In genomic region chr10:80659213-80659612, GRCm38 (mm10) we compare ENCODE assay signal across 8 mouse cellular contexts. TPM values are rescaled to one million over a fixed set of nuclear protein-coding genes. Genes with fewer than 3 reads are reported as not detected.
DNase-seq lines count a peak whose midpoint lies in the region; ATAC-seq and TF ChIP-seq lines count a peak whose summit lies in the region.

No protein-coding gene starts in this region.

- no peak for ATAC-seq in limb, embryonic 14.5 days (ENCODE audit: low FRiP score, low read depth)
- no peak for ATAC-seq in midbrain, embryonic 16.5 days

- peaks cover 7% of the 10 kb centered on the region for H3K79me3 ChIP-seq in C2C12 (ENCODE audit: low read depth)

- peak overlapping the region; percentile 59 for H3ac ChIP-seq in C2C12 (ENCODE audit: control insufficient read depth, insufficient read length, low read depth)

- H3K27ac ChIP-seq in cortical plate, adult 2 months (ENCODE audit: insufficient read depth, low read length), result no peak overlapping the region
- peak overlapping the region; percentile 33; the same call in 1 of the 2 replicates for H3K27ac ChIP-seq in heart, adult 2 months
- no peak overlapping the region for H3K27ac ChIP-seq in limb, embryonic 14.5 days (replicated peaks; ENCODE audit: low read depth, low read length)
- no peak overlapping the region for H3K27ac ChIP-seq in midbrain, embryonic 16.5 days (ENCODE audit: low read length)
- H3K27ac ChIP-seq in thymus, adult 2 months (ENCODE audit: control insufficient read depth, insufficient read depth, low read length), result peak overlapping the region; percentile 89

- H3K9ac ChIP-seq in heart, adult 2 months (ENCODE audit: low read depth, low read length), result peak overlapping the region; percentile 59
- H3K9ac ChIP-seq in limb, embryonic 14.5 days (ENCODE audit: low read depth, low read length, severe bottlenecking), result no peak overlapping the region
- no peak overlapping the region for H3K9ac ChIP-seq in midbrain, embryonic 16.5 days (ENCODE audit: low read depth, low read length)

- H3K36me3 ChIP-seq in C2C12 (ENCODE audit: control insufficient read depth, insufficient read depth), result no peaks in the 10 kb centered on the region
- no peaks in the 10 kb centered on the region for H3K36me3 ChIP-seq in heart, adult 2 months (ENCODE audit: control insufficient read depth, insufficient read depth, low read length)
- no peaks in the 10 kb centered on the region for H3K36me3 ChIP-seq in limb, embryonic 14.5 days (ENCODE audit: control insufficient read depth, insufficient read depth, low read length)
- H3K36me3 ChIP-seq in midbrain, embryonic 16.5 days (ENCODE audit: control insufficient read depth, insufficient read depth, low read length), result no peaks in the 10 kb centered on the region
- H3K36me3 ChIP-seq in thymus, adult 2 months (ENCODE audit: control insufficient read depth, insufficient read depth, low read length), result no peaks in the 10 kb centered on the region

- peaks cover 18% of the 10 kb centered on the region for H3K79me2 ChIP-seq in C2C12 (ENCODE audit: control insufficient read depth, insufficient read depth)
- no peaks in the 10 kb centered on the region; the same call in 1 of the 2 replicates for H3K79me2 ChIP-seq in heart, adult 2 months (replicated peaks; ENCODE audit: control insufficient read depth, insufficient read depth, low read length)

- peaks cover 8% of the 10 kb centered on the region; the same call in 1 of the 2 replicates for H3K4me1 ChIP-seq in cortical plate, adult 2 months (ENCODE audit: control insufficient read depth, insufficient read depth, low read length)
- H3K4me1 ChIP-seq in heart, adult 2 months (ENCODE audit: control insufficient read depth, insufficient read depth, low read length), result peaks cover 16% of the 10 kb centered on the region
- H3K4me1 ChIP-seq in limb, embryonic 14.5 days (ENCODE audit: control insufficient read depth, insufficient read depth, low read length), result peaks cover 18% of the 10 kb centered on the region
- H3K4me1 ChIP-seq in midbrain, embryonic 16.5 days (ENCODE audit: control insufficient read depth, insufficient read depth, low read length), result peaks cover 24% of the 10 kb centered on the region
- peaks cover 59% of the 10 kb centered on the region for H3K4me1 ChIP-seq in thymus, adult 2 months (replicated peaks; ENCODE audit: control insufficient read depth, insufficient read depth, low read length)

- no peaks in the 10 kb centered on the region for H3K27me3 ChIP-seq in C2C12 (ENCODE audit: control insufficient read depth, insufficient read depth, insufficient read length)
- H3K27me3 ChIP-seq in heart, adult 2 months (ENCODE audit: control insufficient read depth, insufficient read depth, low read length), result no peaks in the 10 kb centered on the region
- H3K27me3 ChIP-seq in limb, embryonic 14.5 days (ENCODE audit: control insufficient read depth, insufficient read depth, low read length), result no peaks in the 10 kb centered on the region
- no peaks in the 10 kb centered on the region for H3K27me3 ChIP-seq in midbrain, embryonic 16.5 days (ENCODE audit: control insufficient read depth, insufficient read depth, low read depth, low read length)
- H3K27me3 ChIP-seq in thymus, adult 2 months (ENCODE audit: control insufficient read depth, insufficient read depth, low read length), result no peaks in the 10 kb centered on the region

- 0 out of 2 replicates have a peak, but pooled peaks have one; percentile 39 for TF ChIP-seq EP300 in heart, adult 2 months (IDR thresholded peaks at IDR 0.05; ENCODE audit: insufficient read depth, low read depth, low read length)

- peak overlapping the region; percentile 25 for H3K4me3 ChIP-seq in C2C12 (ENCODE audit: insufficient read depth, poor library complexity, severe bottlenecking)
- H3K4me3 ChIP-seq in cortical plate, adult 2 months (ENCODE audit: insufficient read depth, low read length), result no peak overlapping the region
- peak overlapping the region; percentile 42 for H3K4me3 ChIP-seq in heart, adult 2 months
- no peak overlapping the region for H3K4me3 ChIP-seq in limb, embryonic 14.5 days (replicated peaks; ENCODE audit: low read length)
- no peak overlapping the region for H3K4me3 ChIP-seq in midbrain, embryonic 16.5 days (ENCODE audit: low read depth, low read length)
- peak overlapping the region; percentile 27 for H3K4me3 ChIP-seq in thymus, adult 2 months (ENCODE audit: control insufficient read depth, insufficient read depth, low read length)

- H3K4me2 ChIP-seq in limb, embryonic 14.5 days (replicated peaks; ENCODE audit: low read depth, low read length, severe bottlenecking), result no peak overlapping the region
- H3K4me2 ChIP-seq in midbrain, embryonic 16.5 days (ENCODE audit: low read length), result 0 out of 2 replicates have a peak overlapping the region, but pooled peaks have one; percentile 7

- 7% methylated on average over 10 of the region's 10 CpGs for WGBS in heart, adult 2 months
- 15% methylated on average over 10 of the region's 10 CpGs for WGBS in limb, embryonic 14.5 days
- 15% methylated on average over 10 of the region's 10 CpGs for WGBS in midbrain, embryonic 16.5 days
- WGBS in thymus, adult 2 months, result 10% methylated on average over 10 of the region's 10 CpGs

- intact Hi-C loops in heart, adult 2 months (cut with DNase I), result loop anchor here (1.0 to 2.0 kb wide), 3 partner anchors 16 to 80 kb away; no protein-coding TSS in a partner anchor

- no peak for TF ChIP-seq CTCF in C2C12 (IDR thresholded peaks at IDR 0.05; ENCODE audit: control insufficient read depth, insufficient read depth, insufficient read length)
- TF ChIP-seq CTCF in cortical plate, adult 2 months (IDR thresholded peaks at IDR 0.05; ENCODE audit: extremely low read depth, insufficient read depth, low read length), result peak; percentile 71
- peak; percentile 92 for TF ChIP-seq CTCF in heart, adult 2 months (IDR thresholded peaks at IDR 0.05)
- TF ChIP-seq CTCF in thymus, adult 2 months (IDR thresholded peaks at IDR 0.05; ENCODE audit: borderline replicate concordance, control insufficient read depth, extremely low read depth, insufficient read depth, low read length, poor library complexity), result 0 out of 2 replicates have a peak, but pooled peaks have one; percentile 19

- no peaks in the 10 kb centered on the region for H3K9me3 ChIP-seq in limb, embryonic 14.5 days (ENCODE audit: control insufficient read depth, low read length)
- H3K9me3 ChIP-seq in midbrain, embryonic 16.5 days (replicated peaks; ENCODE audit: control insufficient read depth, low read length, poor library complexity, severe bottlenecking), result no peaks in the 10 kb centered on the region

- no peak for TF ChIP-seq POLR2A in cortical plate, adult 2 months (IDR thresholded peaks at IDR 0.05; ENCODE audit: extremely low read depth, insufficient read depth, low read length)
- TF ChIP-seq POLR2A in heart, adult 2 months (IDR thresholded peaks at IDR 0.05; ENCODE audit: insufficient read depth, low read depth, low read length), result no peak
- no peak for TF ChIP-seq POLR2A in limb, embryonic 14.5 days (IDR thresholded peaks at IDR 0.05; ENCODE audit: borderline replicate concordance, extremely low read depth, insufficient read depth, insufficient read length)
- no peak for TF ChIP-seq POLR2A in thymus, adult 2 months (IDR thresholded peaks at IDR 0.05; ENCODE audit: control insufficient read depth, extremely low read depth, insufficient read depth, low read length, poor library complexity)

- peak; percentile 83 for DNase-seq in adipocyte (ENCODE audit: low spot score)
- DNase-seq in heart, adult 2 months, result peak; percentile 73 to 79
- peak; percentile 85 for DNase-seq in kidney, adult 18-20 months
- peak; percentile 82 for DNase-seq in limb, embryonic 14.5 days (ENCODE audit: low spot score)
- peak; percentile 78 for DNase-seq in thymus, adult 2 months

RNA-seq across cellular contexts. Expression of gene Btbd2, which starts 2.3 kb away (rescaled TPM):
- polyA plus RNA-seq in C2C12 (2012; fragmentation: generic; extraction: Trizol), result 53.8 TPM
- 98.8 and 102 TPM in 2 replicates for polyA plus RNA-seq in cortical plate, adult 2 months (2012; rRNA removed)
- total RNA-seq in heart, adult 2 months (2021), result 10 to 100 TPM; 43.7 to 44.2 TPM
- 57.3 and 60.1 TPM in 2 replicates for polyA plus RNA-seq in heart, adult 2 months (2012; rRNA removed)
- polyA plus RNA-seq in limb, embryonic 14.5 days (2012; rRNA removed), result 87.8 and 122 TPM in 2 replicates
- 78.0 and 89.1 TPM in 2 replicates for polyA plus RNA-seq in limb, embryonic 14.5 days (2014; fragmentation: Nextera tagmentation; extraction: Ambion mirVana)
- polyA plus RNA-seq in midbrain, embryonic 16.5 days (2015; fragmentation: Nextera tagmentation; extraction: Ambion mirVana), result 71.8 and 73.5 TPM in 2 replicates
- polyA plus RNA-seq in thymus, adult 2 months (2012; rRNA removed), result 94.7 and 103 TPM in 2 replicates

RNA-seq across cellular contexts. Expression of gene Mknk2, which starts 18.7 kb away (rescaled TPM):
- polyA plus RNA-seq in C2C12 (2012; fragmentation: generic; extraction: Trizol), result 61.4 TPM
- 47.1 and 54.0 TPM in 2 replicates for polyA plus RNA-seq in cortical plate, adult 2 months (2012; rRNA removed)
- total RNA-seq in heart, adult 2 months (2021), result 100 to 1,000 TPM; 176 to 229 TPM
- polyA plus RNA-seq in heart, adult 2 months (2012; rRNA removed), result 199 and 208 TPM in 2 replicates
- polyA plus RNA-seq in limb, embryonic 14.5 days (2012; rRNA removed), result 108 and 147 TPM in 2 replicates
- 93.0 and 97.7 TPM in 2 replicates for polyA plus RNA-seq in limb, embryonic 14.5 days (2014; fragmentation: Nextera tagmentation; extraction: Ambion mirVana)
- polyA plus RNA-seq in midbrain, embryonic 16.5 days (2015; fragmentation: Nextera tagmentation; extraction: Ambion mirVana), result 43.7 and 49.1 TPM in 2 replicates
- 606 and 621 TPM in 2 replicates for polyA plus RNA-seq in thymus, adult 2 months (2012; rRNA removed)

RNA-seq across cellular contexts. Expression of gene Csnk1g2, which starts 36.6 kb away (rescaled TPM):
- polyA plus RNA-seq in C2C12 (2012; fragmentation: generic; extraction: Trizol), result 165 TPM
- 294 and 314 TPM in 2 replicates for polyA plus RNA-seq in cortical plate, adult 2 months (2012; rRNA removed)
- 100 to 1,000 TPM; 117 to 130 TPM for total RNA-seq in heart, adult 2 months (2021)
- 125 and 130 TPM in 2 replicates for polyA plus RNA-seq in heart, adult 2 months (2012; rRNA removed)
- 253 and 298 TPM in 2 replicates for polyA plus RNA-seq in limb, embryonic 14.5 days (2012; rRNA removed)
- 110 and 125 TPM in 2 replicates for polyA plus RNA-seq in limb, embryonic 14.5 days (2014; fragmentation: Nextera tagmentation; extraction: Ambion mirVana)
- 79.9 and 96.8 TPM in 2 replicates for polyA plus RNA-seq in midbrain, embryonic 16.5 days (2015; fragmentation: Nextera tagmentation; extraction: Ambion mirVana)
- polyA plus RNA-seq in thymus, adult 2 months (2012; rRNA removed), result 492 and 499 TPM in 2 replicates

RNA-seq across cellular contexts. Expression of gene Mob3a, which starts 42.6 kb away (rescaled TPM):
- 34.2 TPM for polyA plus RNA-seq in C2C12 (2012; fragmentation: generic; extraction: Trizol)
- 7.9 and 9.4 TPM in 2 replicates for polyA plus RNA-seq in cortical plate, adult 2 months (2012; rRNA removed)
- total RNA-seq in heart, adult 2 months (2021), result 1 to 10 TPM; 7.4 to 7.6 TPM
- polyA plus RNA-seq in heart, adult 2 months (2012; rRNA removed), result 11.7 and 13.6 TPM in 2 replicates
- 33.7 and 42.7 TPM in 2 replicates for polyA plus RNA-seq in limb, embryonic 14.5 days (2012; rRNA removed)
- polyA plus RNA-seq in limb, embryonic 14.5 days (2014; fragmentation: Nextera tagmentation; extraction: Ambion mirVana), result 35.9 and 36.5 TPM in 2 replicates
- polyA plus RNA-seq in midbrain, embryonic 16.5 days (2015; fragmentation: Nextera tagmentation; extraction: Ambion mirVana), result 61.4 and 64.3 TPM in 2 replicates
- 252 and 261 TPM in 2 replicates for polyA plus RNA-seq in thymus, adult 2 months (2012; rRNA removed)

RNA-seq across cellular contexts. Expression of gene Izumo4, which starts 42.8 kb away (rescaled TPM):
- 0.43 TPM for polyA plus RNA-seq in C2C12 (2012; fragmentation: generic; extraction: Trizol)
- 111 and 118 TPM in 2 replicates for polyA plus RNA-seq in cortical plate, adult 2 months (2012; rRNA removed)
- 1 to 10 TPM; 3.4 to 3.8 TPM for total RNA-seq in heart, adult 2 months (2021)
- 13.3 and 15.6 TPM in 2 replicates for polyA plus RNA-seq in heart, adult 2 months (2012; rRNA removed)
- 64.5 and 66.1 TPM in 2 replicates for polyA plus RNA-seq in limb, embryonic 14.5 days (2012; rRNA removed)
- polyA plus RNA-seq in limb, embryonic 14.5 days (2014; fragmentation: Nextera tagmentation; extraction: Ambion mirVana), result 14.4 and 15.9 TPM in 2 replicates
- polyA plus RNA-seq in midbrain, embryonic 16.5 days (2015; fragmentation: Nextera tagmentation; extraction: Ambion mirVana), result 44.9 and 49.5 TPM in 2 replicates
- polyA plus RNA-seq in thymus, adult 2 months (2012; rRNA removed), result 56.4 and 66.9 TPM in 2 replicates

Comparison
In these comparisons a context has a peak if more than half of its experiments do, and no peak if none do; other contexts are left out.
1. H3K4me3 ChIP-seq: peak in C2C12 (single experiment), heart, adult 2 months (single experiment) and thymus, adult 2 months (single experiment); none in cortical plate, adult 2 months (single experiment), limb, embryonic 14.5 days (single experiment) and midbrain, embryonic 16.5 days (single experiment).
2. H3K27ac ChIP-seq: peak in heart, adult 2 months (single experiment) and thymus, adult 2 months (single experiment); none in cortical plate, adult 2 months (single experiment), limb, embryonic 14.5 days (single experiment) and midbrain, embryonic 16.5 days (single experiment).
3. Peak in every context shown above with its lines, with median percentiles within 50 percentile points of each other: DNase-seq.